Mouse (Mus musculus): Measurements from ENCODE around the gene Slc6a6. TPM values are rescaled to one million over a fixed set of nuclear protein-coding genes. Genes with fewer than 3 reads are reported as not detected.

Gene Slc6a6
- polyA plus RNA-seq, 1 experiment from 2014 or later, result 423 TPM

DNA sequence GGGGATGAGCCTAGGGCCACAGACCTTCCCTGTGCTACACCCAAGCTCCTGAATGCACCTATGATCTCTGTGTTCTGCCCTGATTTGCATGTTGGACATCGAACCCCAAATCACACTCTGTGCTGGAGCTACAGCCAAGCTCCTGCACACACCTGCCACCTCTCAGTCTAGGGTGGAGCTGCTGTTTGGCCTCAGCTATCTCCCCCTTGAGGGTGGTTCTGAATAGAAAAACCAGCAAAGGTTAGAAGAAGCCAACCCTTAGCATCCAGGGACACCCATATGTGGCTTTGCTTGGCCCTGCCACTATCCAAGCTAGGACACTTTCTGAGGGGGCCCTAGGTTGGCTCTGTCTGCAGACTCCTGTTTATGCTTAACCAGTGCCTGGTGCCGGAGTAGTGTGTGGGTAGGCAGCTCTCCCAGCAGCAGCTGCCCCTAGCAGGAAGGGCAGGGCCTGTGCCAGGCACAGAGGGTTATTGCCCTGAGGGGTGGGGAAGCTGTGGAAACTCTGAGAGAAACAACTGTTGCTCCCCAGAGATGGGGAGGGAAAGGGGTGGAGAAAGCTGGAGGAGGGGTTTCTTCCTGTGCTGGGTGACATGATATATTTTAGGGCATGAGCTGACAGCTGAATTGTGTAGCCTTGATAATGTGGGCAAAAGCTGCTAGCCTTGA is 23.9 kb upstream of the Slc6a6 start:
- no peak overlapping the region for H3K27ac ChIP-seq
- H3K36me3 ChIP-seq (ENCODE audit: inconsistent target), result no peaks in the 10 kb centered on the region
- no peak overlapping the region for H3K4me3 ChIP-seq (ENCODE audit: inconsistent target)
- WGBS (ENCODE audit: missing documents), result 53% methylated on average over 2 of the region's 2 CpGs
- H3K79me2 ChIP-seq (ENCODE audit: inconsistent target), result no peaks in the 10 kb centered on the region

DNA sequence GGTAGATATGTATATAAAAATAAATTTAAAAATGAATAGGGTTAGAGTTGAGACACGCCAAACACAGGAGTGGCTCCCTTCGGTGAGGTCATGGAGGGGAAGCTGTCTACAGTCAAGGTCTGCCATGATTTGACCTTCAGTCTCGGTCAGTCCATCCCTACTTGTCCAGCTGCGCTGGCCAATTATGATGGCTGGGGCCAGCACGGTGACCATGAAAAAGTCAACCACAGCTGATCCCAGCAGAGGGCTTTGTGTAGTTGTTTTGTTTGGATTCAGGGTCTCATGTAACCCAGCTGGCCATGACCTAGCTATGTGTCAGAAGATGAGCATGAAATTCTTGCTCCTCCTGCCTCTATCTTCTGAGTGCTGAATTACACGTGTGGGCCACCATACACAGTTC is 21.6 kb upstream of the Slc6a6 start:
- no peak overlapping the region for H3K27ac ChIP-seq
- 91% methylated on average over 6 of the region's 6 CpGs for WGBS (ENCODE audit: missing documents)
- H3K79me2 ChIP-seq (ENCODE audit: inconsistent target), result no peaks in the 10 kb centered on the region
- H3K36me3 ChIP-seq (ENCODE audit: inconsistent target), result no peaks in the 10 kb centered on the region
- no peak overlapping the region for H3K4me3 ChIP-seq (ENCODE audit: inconsistent target)

DNA sequence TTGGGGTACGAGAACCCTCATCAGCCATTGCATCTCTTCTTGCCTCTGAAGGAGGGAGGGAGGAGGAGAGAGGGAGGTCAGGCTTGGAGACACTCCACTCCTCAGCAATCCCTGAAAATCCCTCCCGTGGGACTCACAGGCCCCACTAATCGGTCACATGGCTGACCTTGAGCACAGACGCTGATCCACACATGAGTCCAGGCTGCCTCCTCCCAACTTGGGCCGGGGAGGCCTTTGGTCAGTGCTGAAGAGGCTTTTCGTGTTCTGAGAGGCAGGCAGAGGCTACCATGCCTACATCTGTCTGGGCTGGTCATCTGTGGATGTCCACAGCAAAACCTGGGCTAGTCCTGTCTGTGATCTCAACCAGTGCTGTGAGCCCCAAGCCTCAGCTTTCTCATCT is 20.2 kb upstream of the Slc6a6 start:
- Histone ChIP-seq H3K36me3 (ENCODE audit: inconsistent target) (no peaks in the 10 kb centered on the region), H3K79me2 (ENCODE audit: inconsistent target) (no peaks in the 10 kb centered on the region), H3K4me3 (ENCODE audit: inconsistent target) (no peak overlapping the region), H3K27ac (no peak overlapping the region)
- WGBS (ENCODE audit: missing documents), result 86% methylated on average over 6 of the region's 6 CpGs

DNA sequence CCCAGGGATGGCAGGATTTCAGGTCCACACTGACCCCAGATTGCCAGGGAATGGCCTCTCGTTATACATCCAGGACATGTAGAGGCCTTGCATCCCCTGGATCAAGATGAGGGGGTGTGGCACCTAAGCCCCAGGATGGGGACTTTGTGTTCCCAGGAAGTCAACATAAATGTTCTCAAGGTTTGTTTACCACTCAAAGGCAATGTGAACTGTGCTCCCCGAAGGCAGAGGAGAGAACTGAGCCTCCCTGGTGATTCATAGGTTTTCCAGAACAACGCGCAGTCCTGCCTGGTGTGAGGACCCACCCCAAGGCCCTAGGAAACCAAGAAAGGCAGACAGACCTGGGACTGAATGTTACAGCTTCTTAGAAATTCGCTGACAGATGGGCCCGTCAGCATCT is 18.6 kb upstream of the Slc6a6 start:
- H3K79me2 ChIP-seq (ENCODE audit: inconsistent target), result no peaks in the 10 kb centered on the region
- H3K36me3 ChIP-seq (ENCODE audit: inconsistent target), result no peaks in the 10 kb centered on the region
- no peak overlapping the region for H3K27ac ChIP-seq
- no peak overlapping the region for H3K4me3 ChIP-seq (ENCODE audit: inconsistent target)
- WGBS (ENCODE audit: missing documents), result 98% methylated on average over 6 of the region's 6 CpGs

DNA sequence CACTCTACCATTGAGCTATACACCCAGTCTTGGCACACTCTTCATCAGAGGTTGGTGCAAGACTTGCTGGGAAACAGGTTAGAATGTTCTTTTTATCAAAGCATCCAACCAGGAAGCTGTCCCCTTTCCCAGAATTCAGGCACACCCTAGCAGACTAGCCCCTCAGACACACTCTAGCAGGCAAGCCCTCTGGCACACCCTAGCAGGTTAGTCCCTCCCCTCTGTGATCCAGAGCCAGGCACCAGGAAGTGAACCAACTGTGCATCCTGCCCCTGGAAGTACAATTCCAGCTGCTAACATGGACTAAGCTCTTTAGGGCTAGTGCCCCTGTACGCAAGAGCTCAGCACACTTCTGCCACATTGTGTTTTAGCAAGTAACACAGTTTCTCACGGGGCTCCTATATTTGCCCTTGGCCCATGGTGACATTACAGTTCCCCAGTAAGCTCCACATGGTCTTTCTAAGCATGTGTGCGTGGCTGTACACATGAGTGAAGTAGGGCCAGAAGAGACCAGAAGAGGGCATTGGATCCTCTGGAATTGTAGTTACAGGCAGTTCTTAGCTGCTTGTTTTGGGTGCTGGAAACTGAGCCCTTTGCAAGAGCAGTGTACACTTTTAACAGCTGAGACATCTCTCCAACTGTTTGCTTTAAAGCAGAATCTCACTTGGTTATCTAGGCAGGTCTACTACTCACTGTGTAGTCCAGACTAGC is 17.7 kb upstream of the Slc6a6 start:
- Histone ChIP-seq H3K27ac (no peak overlapping the region), H3K79me2 (ENCODE audit: inconsistent target) (no peaks in the 10 kb centered on the region), H3K4me3 (ENCODE audit: inconsistent target) (no peak overlapping the region), H3K36me3 (ENCODE audit: inconsistent target) (no peaks in the 10 kb centered on the region)
- WGBS (ENCODE audit: missing documents), result 90% methylated on average over 3 of the region's 3 CpGs

DNA sequence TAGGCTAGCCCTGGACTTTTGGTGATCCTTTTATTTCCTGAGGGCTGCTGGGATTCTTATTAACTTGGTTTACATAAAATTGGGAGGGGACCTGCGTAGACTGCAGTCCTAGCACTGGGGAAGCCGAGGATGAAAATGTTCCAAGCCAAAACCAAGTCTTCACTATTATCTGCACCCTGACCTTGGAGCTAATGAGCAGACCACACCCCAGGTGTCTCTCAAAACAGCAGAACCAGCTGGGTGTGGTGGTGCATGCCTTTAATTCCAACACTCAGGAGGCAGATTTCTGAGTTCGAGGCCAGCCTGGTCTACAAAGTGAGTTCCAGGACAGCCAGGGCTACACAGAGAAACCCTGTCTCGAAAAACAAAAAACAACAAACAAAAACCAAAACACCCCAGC is 16.7 kb upstream of the Slc6a6 start:
- 97% methylated on average over 3 of the region's 4 CpGs for WGBS (ENCODE audit: missing documents)

DNA sequence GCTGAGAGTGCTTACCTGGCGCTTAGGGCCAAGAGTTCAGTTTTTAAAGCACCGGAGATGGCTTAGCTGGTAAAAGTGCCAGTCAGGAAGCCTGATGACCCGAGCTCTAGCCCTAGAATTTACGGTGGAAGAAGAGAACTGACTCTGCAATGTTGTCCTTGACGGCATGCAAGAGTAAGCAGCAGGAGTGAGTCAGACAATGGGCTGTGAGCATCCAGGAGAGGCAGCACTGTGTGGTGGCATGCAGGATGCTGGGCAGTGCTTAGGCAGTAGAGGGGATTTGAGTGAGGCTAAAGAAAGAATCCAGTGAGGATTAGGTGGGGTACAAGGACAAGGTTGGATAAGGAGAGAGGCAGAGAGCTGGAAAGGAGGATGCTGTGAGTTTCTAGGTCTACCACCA is 15.6 kb upstream of the Slc6a6 start:
- H3K4me3 ChIP-seq (ENCODE audit: inconsistent target), result no peak overlapping the region

More for the DNA sequence above, 16.7 kb upstream of the Slc6a6 start:
- no peak overlapping the region for H3K27ac ChIP-seq
- H3K36me3 ChIP-seq (ENCODE audit: inconsistent target), result no peaks in the 10 kb centered on the region
- no peak overlapping the region for H3K4me3 ChIP-seq (ENCODE audit: inconsistent target)
- H3K79me2 ChIP-seq (ENCODE audit: inconsistent target), result no peaks in the 10 kb centered on the region

DNA sequence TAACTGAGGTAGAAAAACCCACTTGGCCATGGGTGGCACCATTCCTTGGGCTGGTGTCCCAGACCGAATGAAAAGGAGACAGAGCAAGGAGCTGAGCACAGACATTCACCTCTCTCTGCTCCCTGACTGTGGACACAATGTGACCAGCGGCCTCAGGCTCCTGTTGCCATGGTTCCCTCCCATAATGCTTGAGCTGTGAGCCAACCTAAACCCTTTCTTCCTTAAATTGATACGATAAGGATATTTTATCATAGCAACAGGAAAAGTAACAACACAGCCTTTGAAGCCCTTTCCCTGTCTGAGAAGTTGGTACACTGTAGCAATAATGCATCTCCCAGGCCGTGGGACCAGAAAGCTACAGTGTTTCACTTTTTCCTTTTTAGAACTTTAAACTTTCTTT is 14.6 kb upstream of the Slc6a6 start:
- no peaks in the 10 kb centered on the region for H3K79me2 ChIP-seq (ENCODE audit: inconsistent target)
- no peak overlapping the region for H3K4me3 ChIP-seq (ENCODE audit: inconsistent target)
- 85% methylated on average over 4 of the region's 4 CpGs for WGBS (ENCODE audit: missing documents)
- no peak overlapping the region for H3K27ac ChIP-seq
- no peaks in the 10 kb centered on the region for H3K36me3 ChIP-seq (ENCODE audit: inconsistent target)

More for the DNA sequence above, 15.6 kb upstream of the Slc6a6 start:
- WGBS (ENCODE audit: missing documents), result 85% methylated on average over 5 of the region's 5 CpGs
- Histone ChIP-seq H3K79me2 (ENCODE audit: inconsistent target) (no peaks in the 10 kb centered on the region), H3K36me3 (ENCODE audit: inconsistent target) (no peaks in the 10 kb centered on the region), H3K27ac (no peak overlapping the region)

DNA sequence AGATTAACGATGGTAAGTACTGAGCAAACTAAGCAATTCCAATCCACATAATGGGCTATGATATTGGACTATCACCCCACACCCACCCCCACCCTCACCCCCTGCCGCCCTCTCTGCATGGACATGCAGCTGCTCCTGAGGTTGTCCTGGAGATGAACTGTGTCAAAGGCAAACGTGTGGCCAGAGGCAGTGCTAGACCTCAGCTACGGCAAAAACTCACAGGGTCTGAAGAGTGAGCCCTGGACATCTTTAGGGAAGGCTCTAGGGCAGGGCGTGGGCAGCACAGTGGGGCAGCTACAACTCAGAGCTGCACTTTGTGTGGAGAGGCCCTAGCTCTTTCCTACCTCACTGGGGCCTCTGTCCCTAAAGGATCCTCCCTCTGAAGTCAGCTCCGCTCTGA is 13.6 kb upstream of the Slc6a6 start:
- no peak overlapping the region for H3K27ac ChIP-seq
- H3K4me3 ChIP-seq (ENCODE audit: inconsistent target), result no peak overlapping the region
- no peaks in the 10 kb centered on the region for H3K79me2 ChIP-seq (ENCODE audit: inconsistent target)
- 97% methylated on average over 4 of the region's 6 CpGs for WGBS (ENCODE audit: missing documents)
- no peaks in the 10 kb centered on the region for H3K36me3 ChIP-seq (ENCODE audit: inconsistent target)

DNA sequence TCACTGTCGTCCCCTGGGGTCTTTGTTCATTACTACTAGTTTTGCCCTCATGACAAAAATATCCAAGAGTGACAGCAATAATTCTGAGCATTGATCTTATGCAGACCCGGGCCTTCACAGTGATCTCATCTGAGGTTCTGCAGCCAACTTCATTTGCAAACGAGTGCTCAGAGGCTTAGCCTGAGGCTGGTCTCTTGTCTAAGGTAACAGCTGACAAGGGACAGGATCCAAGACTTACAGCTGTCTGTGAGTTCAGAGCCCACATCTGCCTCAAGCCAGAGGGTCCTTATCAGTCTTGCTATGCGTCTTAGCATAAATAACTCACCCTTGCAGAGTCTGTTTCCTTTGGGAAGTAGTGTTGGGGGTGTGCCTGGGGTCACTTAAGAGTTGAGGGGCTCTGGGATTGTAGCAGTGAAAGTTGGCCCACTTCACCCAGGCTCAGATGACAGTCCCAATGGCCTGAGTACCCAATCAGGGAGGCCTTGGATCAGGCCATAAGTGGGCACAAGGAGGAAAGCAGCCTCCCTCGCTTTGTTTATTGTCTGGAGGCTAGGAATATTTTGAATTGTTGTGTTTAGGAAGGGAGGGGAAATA is 9.0 kb upstream of the Slc6a6 start:
- Histone ChIP-seq H3K4me3 (ENCODE audit: inconsistent target) (no peak overlapping the region), H3K27ac (no peak overlapping the region), H3K36me3 (ENCODE audit: inconsistent target) (no peaks in the 10 kb centered on the region), H3K79me2 (ENCODE audit: inconsistent target) (no peaks in the 10 kb centered on the region)
- WGBS (ENCODE audit: missing documents), result 94% methylated on average over 5 of the region's 5 CpGs

DNA sequence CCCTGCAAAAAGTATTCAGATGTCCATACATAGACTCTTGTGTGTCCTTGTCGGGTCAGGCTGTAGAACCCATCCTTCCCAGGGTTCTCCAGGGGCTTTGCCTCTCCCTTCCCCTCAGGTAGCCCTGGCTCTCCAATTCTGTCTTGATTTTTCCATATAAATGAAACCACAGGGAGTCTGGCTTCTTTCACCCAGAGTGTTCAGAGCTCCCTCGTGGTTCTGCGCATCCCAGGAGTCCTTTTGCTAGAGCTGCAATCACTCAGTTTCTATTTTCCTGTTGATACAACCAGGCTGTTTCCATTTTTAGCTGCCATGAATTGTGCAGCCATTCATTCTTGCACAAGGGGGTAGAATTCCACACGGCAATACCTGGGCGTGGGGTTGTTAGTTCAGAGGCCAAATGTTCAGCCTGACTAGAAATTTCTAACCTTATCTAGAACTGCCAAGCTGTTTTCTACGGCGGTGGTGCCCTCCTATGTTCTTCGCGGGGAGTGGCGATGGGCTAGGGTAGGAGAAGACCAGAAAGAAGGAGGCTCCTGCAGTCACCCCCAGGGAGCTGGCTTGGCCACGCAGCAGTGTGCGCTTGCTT is 5.3 kb upstream of the Slc6a6 start:
- WGBS (ENCODE audit: missing documents), result 15% methylated on average over 12 of the region's 12 CpGs
- Histone ChIP-seq H3K4me3 (ENCODE audit: inconsistent target) (peak overlapping the region; percentile 30), H3K79me2 (ENCODE audit: inconsistent target) (no peaks in the 10 kb centered on the region), H3K27ac (peak overlapping the region; percentile 93), H3K36me3 (ENCODE audit: inconsistent target) (no peaks in the 10 kb centered on the region)

DNA sequence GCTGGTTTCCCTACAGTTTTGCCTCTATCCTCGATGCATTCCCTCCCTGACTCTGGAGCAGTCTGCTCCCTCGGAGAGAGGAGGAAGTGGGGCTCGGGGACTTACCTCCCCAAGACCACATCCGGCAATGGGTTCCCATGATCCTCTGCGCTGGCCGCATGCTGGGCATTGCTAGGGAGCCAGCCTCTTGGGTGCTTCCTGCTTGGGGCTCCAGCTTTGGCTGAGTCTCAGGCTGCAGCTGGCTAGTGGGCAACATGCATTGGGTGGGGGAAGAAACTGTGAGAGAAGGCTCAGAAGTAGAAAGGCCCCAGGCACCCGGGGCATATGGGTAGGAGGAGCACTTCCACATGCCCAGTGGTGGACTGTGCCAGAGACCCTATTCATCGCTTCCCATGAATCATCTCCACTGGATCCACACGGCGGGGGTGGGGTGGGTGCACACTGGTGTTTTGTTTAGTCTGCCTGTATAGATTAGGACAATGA is 4.7 kb upstream of the Slc6a6 start:
- WGBS (ENCODE audit: missing documents), result 3% methylated on average over 8 of the region's 10 CpGs
- peaks cover under 1% of the 10 kb centered on the region; the same call in 1 of the 2 replicates for H3K79me2 ChIP-seq (ENCODE audit: inconsistent target)
- no peaks in the 10 kb centered on the region for H3K36me3 ChIP-seq (ENCODE audit: inconsistent target)
- peak overlapping the region; percentile 93 for H3K27ac ChIP-seq
- H3K4me3 ChIP-seq (ENCODE audit: inconsistent target), result peak overlapping the region; percentile 30

DNA sequence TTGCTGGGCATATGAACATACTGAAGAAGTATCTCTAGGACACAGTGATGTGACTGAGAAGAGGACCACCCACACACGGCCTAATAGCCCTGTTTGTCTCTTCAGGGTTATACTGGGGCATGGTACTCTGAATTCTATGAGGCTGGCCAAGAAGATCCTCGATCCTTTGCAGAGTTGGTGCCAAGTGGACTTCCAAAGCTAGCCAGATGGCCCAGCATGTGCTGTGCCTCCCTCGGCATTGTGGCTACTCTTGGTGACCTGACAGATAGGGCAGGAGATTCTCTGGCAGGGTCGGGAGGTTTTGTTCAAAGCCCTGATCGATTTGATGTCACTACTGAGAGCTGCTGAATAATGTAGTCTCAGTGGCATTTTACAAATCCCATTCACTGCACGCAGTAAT is 4.1 kb upstream of the Slc6a6 start:
- Histone ChIP-seq H3K4me3 (ENCODE audit: inconsistent target) (no peak overlapping the region), H3K27ac (peak overlapping the region; percentile 93), H3K36me3 (ENCODE audit: inconsistent target) (no peaks in the 10 kb centered on the region), H3K79me2 (ENCODE audit: inconsistent target) (peaks cover 6% of the 10 kb centered on the region)
- 86% methylated on average over 6 of the region's 6 CpGs for WGBS (ENCODE audit: missing documents)

DNA sequence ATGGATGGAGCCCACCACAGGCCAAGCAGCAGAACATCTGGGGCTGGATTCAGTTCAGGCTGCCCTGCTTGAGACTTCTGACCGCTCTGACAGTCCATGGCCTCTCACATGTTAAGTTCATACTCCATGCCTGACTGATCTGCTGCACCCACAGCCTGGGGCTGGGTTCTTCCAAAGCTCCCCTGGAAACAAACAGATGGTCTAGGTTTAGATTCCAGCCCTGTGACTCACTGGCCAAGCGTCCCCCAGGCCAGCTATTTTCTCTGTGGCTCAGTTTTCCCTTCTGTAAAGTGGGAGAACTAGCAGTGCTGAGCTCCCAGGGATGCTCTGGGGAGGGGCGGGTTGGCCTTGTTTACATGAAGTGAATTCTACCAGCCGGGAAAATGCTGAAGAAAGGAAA is 2.0 kb upstream of the Slc6a6 start:
- H3K36me3 ChIP-seq (ENCODE audit: inconsistent target), result 0 out of 2 replicates have a peak, but pooled peaks cover 5% of the 10 kb centered on the region

DNA sequence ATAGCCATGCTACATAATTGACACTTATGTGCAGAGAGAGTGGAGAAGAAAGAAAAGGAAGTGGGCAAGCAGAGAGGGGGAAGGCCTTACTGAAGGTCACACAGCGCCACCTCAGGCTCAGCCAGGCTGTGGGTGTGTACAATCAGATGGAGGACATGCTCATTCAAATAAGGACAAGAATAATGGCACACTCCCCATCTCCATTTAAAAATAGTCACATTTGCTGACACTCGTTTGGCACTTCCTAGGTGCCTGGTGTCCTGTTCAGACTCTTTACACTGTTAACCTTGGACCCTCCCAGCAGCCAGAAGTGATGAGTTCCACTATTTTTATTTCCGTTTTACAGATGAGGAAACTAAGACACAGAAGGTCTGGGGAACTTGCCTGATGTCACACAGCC is 732 bp upstream of the Slc6a6 start:
- Histone ChIP-seq H3K79me2 (ENCODE audit: inconsistent target) (peaks cover 40% of the 10 kb centered on the region), H3K4me3 (ENCODE audit: inconsistent target) (no peak overlapping the region), H3K36me3 (ENCODE audit: inconsistent target) (0 out of 2 replicates have a peak, but pooled peaks cover 5% of the 10 kb centered on the region), H3K27ac (peak overlapping the region; percentile 97)
- WGBS (ENCODE audit: missing documents), result 4% methylated on average over 3 of the region's 3 CpGs

More for the DNA sequence above, 2.0 kb upstream of the Slc6a6 start:
- 88% methylated on average over 4 of the region's 4 CpGs for WGBS (ENCODE audit: missing documents)
- H3K4me3 ChIP-seq (ENCODE audit: inconsistent target), result no peak overlapping the region
- H3K27ac ChIP-seq, result peak overlapping the region; percentile 97
- H3K79me2 ChIP-seq (ENCODE audit: inconsistent target), result peaks cover 27% of the 10 kb centered on the region
